Mouse (Mus musculus): ENCODE measurements around the gene Elmo1.

Elmo1 gene

GRCm38 (mm10) chr13:20313345-20313744 is 222.9 kb downstream of the Elmo1 start:
- DNase-seq (ENCODE audit: low read depth, low spot score): no peak

GRCm38 (mm10) chr13:20316139-20316538 is 225.7 kb downstream of the Elmo1 start:
- DNase-seq (ENCODE audit: low read depth, low spot score): no peak

GRCm38 (mm10) chr13:20318615-20319219 is 228.3 kb downstream of the Elmo1 start:
- no peak for DNase-seq (ENCODE audit: low read depth, low spot score)

GRCm38 (mm10) chr13:20320232-20320631 is 229.8 kb downstream of the Elmo1 start:
- no peak for DNase-seq (ENCODE audit: low read depth, low spot score)

GRCm38 (mm10) chr13:20323478-20323877 is 233.1 kb downstream of the Elmo1 start:
- no peak for DNase-seq (ENCODE audit: low read depth, low spot score)

- no peak for DNase-seq (ENCODE audit: low read depth, low spot score)
Measured at GRCm38 (mm10) chr13:20327064-20327463, 236.7 kb downstream of the Elmo1 start.

- no peak for DNase-seq (ENCODE audit: low read depth, low spot score)
Measured at GRCm38 (mm10) chr13:20327975-20328374, 237.6 kb downstream of the Elmo1 start.

- DNase-seq (ENCODE audit: low read depth, low spot score): no peak
Measured at GRCm38 (mm10) chr13:20328672-20329071, 238.3 kb downstream of the Elmo1 start.

GRCm38 (mm10) chr13:20330954-20331353 is 240.6 kb downstream of the Elmo1 start:
- no peak for DNase-seq (ENCODE audit: low read depth, low spot score)

GRCm38 (mm10) chr13:20335051-20335888 is 244.9 kb downstream of the Elmo1 start:
- no peak for DNase-seq (ENCODE audit: low read depth, low spot score)

GRCm38 (mm10) chr13:20335889-20336497 is 245.6 kb downstream of the Elmo1 start:
- DNase-seq (ENCODE audit: low read depth, low spot score): no peak

GRCm38 (mm10) chr13:20342881-20343280 is 252.5 kb downstream of the Elmo1 start:
- no peak for DNase-seq (ENCODE audit: low read depth, low spot score)

- no peak for DNase-seq (ENCODE audit: low read depth, low spot score)
Measured at GRCm38 (mm10) chr13:20349754-20350153, 259.4 kb downstream of the Elmo1 start.

GRCm38 (mm10) chr13:20352631-20353030 is 262.2 kb downstream of the Elmo1 start:
- no peak for DNase-seq (ENCODE audit: low read depth, low spot score)

GRCm38 (mm10) chr13:20353862-20354603 is 263.6 kb downstream of the Elmo1 start:
- DNase-seq (ENCODE audit: low read depth, low spot score): peak; percentile 80

- DNase-seq (ENCODE audit: low read depth, low spot score): peak; percentile 74
Measured at GRCm38 (mm10) chr13:20354604-20354999, 264.2 kb downstream of the Elmo1 start.

GRCm38 (mm10) chr13:20362541-20362940 is 272.1 kb downstream of the Elmo1 start:
- DNase-seq (ENCODE audit: low read depth, low spot score): no peak

- no peak for DNase-seq (ENCODE audit: low read depth, low spot score)
Measured at GRCm38 (mm10) chr13:20365828-20366593, 275.6 kb downstream of the Elmo1 start.

- no peak for DNase-seq (ENCODE audit: low read depth, low spot score)
Measured at GRCm38 (mm10) chr13:20370036-20370802, 279.8 kb downstream of the Elmo1 start.

- DNase-seq (ENCODE audit: low read depth, low spot score): no peak
Measured at GRCm38 (mm10) chr13:20371501-20371900, 281.1 kb downstream of the Elmo1 start.

All from brain, embryonic 18.5 days (tissue).